Mouse (Mus musculus): ENCODE data around the gene Fam204a.

DNA sequence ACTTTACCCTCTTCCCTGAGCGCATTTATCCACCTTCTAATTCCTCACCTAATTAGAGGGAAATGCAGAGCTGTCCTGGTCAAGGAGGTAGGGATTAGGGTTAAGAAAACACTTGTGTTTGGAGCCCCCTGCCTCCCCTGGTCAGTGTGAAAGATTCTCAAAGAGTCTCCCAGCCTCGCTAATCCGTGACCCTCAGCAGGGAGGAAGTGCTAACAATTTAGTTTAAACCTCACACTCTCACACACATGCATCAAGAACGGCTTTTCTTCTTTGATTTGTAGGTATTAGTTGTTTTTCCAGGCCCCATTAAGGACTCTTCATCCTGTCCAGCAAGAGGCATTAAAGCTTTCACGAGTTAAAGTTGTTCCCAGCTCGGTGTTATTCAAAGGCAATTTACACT, 66.7 kb downstream of the Fam204a start:
- TF ChIP-seq CTCF (IDR thresholded peaks at IDR 0.05; ENCODE audit: low read depth, low read length) (no peak), POLR2A (IDR thresholded peaks at IDR 0.05; ENCODE audit: borderline replicate concordance, low read depth, low read length) (no peak)
